Mouse (Mus musculus): ENCODE measurements at regions not wholly inside any gene's neighbourhood (a gene's known extent, or its start where the extent isn't known, plus 50 kb on each side); places are given as distances from the start of the nearest gene placed in this dataset.

DNA sequence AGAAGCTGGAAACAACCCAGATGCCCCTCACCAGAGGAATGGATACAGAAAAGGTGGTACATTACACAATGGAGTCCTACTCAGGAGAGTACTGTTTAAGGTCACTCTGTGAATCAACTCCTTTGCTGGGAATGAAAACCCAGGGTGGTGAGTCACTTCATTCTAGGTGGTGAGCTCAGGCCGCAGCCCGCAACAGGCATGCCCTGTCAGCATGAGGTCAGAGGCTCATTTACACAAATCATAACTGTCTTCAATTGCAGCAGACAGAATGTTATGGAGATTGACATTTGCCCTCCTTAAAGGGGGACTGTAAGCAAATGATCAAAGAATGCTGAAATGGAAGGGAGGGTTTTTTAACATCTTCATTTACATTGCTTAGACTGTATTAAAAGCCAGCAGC is 405.1 kb downstream of the Gja1 start:
- in situ Hi-C loops (cut with MseI, MboI) = no loop called here

DNA sequence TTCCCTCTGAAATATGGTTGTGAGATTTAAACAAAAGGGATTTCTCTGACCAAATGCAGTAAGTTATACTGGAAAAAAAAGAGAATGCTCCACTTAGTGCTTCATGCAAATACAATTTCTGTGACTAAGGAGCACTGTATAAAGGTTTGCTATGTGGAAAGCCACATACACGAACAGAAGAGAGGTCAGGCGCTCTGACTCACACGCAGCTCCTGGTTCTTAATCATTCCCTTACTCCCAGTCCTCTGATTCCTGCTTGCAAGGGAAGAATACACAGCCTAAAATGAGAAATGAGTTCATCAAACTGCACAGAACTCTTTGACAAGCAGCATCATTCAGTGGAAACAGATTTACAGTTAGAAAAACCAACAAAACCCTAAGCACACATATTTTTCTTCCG is 406.8 kb downstream of the Gja1 start:
- in situ Hi-C loops (cut with MseI, MboI) = no loop called here

DNA sequence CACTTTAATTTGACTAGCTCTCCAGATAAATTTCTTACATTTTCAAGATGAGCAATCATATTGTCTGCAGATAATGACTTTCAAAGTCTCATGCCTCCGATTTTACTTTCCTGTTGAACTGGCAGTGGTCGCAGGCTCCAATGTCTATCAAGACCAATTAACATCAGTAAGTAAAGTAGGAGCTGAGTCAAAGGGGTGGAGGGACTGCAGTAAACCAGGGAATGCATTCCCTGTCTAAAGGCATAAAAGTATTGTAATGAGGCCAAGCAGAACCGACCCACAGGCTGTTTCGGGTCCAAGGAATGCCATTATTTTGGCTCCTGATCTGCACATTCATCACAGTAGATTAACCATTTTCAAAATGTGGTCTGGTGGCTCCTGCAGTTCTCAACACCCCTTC is 411.0 kb downstream of the Gja1 start:
- in situ Hi-C loops (cut with MseI, MboI) = no loop called here

DNA sequence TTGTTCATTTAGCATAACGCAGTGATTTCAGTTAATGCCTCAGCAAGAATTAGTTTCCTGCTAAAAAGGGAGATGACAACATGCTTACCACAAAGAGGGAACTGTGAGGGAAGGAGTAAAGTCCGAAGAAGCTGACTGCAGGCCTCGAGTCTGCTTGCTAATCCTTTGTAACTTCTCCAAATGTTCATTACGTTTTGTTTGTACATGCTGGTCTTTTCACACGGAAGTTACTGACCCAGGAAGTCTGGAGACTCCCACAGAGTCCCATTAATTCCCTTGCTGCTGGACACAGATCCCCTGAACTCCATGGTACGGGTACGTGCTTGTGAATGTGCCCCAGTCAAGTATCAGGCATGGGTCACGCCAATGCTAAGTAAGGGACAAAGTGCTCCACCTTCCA is 415.9 kb downstream of the Gja1 start:
- in situ Hi-C loops (cut with MseI, MboI) = no loop called here

- in situ Hi-C loops (cut with MseI, MboI) = no loop called here
These were observed 418.3 kb downstream of the Gja1 start for GRCm38 (mm10) chr10:56795396-56795795.

DNA sequence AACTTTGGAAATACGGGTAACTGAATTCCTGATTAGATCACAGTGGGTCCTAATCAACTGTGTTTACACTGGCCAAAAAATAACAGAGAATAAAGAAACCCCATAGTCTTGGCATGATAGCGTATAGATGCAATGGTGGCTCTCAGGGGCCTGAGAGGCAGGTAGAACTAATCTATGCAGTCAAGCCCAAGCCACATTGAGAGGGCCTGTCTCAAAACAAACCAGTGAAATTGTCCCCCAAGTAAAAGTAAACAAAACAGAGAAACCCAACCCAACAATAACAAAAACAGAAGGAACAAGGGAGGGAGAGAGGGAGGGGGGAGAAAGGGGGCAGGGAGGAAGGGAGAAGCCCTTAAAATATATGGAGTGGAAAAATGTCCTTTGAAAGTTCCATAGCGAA is 422.2 kb downstream of the Gja1 start:
- in situ Hi-C loops (cut with MseI, MboI) = no loop called here

- in situ Hi-C loops (cut with MseI, MboI) = no loop called here
These were observed 422.6 kb downstream of the Gja1 start for GRCm38 (mm10) chr10:56799745-56800144.

- in situ Hi-C loops (cut with MseI, MboI) = no loop called here
These were observed 431.9 kb downstream of the Gja1 start for GRCm38 (mm10) chr10:56809006-56809405.

DNA sequence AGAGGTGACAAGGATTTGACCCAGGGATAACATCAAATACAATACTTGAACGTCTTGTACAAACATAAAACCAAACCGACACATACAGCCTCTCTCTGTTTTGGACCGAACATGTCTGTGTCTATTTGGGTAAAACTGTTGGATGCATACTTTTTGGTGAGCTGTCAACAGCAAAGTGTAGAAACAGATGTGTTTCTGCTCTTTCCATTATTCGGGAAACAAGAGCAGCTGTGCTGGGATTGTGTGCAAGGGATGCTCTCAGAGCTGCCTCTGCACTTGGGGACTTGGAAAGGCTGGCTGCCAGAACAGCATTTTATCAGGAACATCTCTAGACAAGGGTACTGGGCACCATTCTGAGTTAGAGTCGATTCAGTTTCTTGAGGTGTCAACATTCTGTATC is 445.0 kb downstream of the Gja1 start:
- in situ Hi-C loops (cut with MseI, MboI) = no loop called here

- in situ Hi-C loops (cut with MseI, MboI) = loop anchor here in 1 of 2 experiments (25.0 kb wide), 1 partner anchor 469 kb away; no protein-coding TSS in a partner anchor
These were observed 454.2 kb downstream of the Gja1 start for GRCm38 (mm10) chr10:56831331-56831730.

GRCm38 (mm10) chr10:56831966-56832365 is 454.8 kb downstream of the Gja1 start:
- in situ Hi-C loops (cut with MseI, MboI) = loop anchor here in 1 of 2 experiments (25.0 kb wide), 1 partner anchor 470 kb away; no protein-coding TSS in a partner anchor

GRCm38 (mm10) chr10:56836130-56836529 is 459.0 kb downstream of the Gja1 start:
- in situ Hi-C loops (cut with MseI, MboI) = loop anchor here in 1 of 2 experiments (25.0 kb wide), 1 partner anchor 474 kb away; no protein-coding TSS in a partner anchor

DNA sequence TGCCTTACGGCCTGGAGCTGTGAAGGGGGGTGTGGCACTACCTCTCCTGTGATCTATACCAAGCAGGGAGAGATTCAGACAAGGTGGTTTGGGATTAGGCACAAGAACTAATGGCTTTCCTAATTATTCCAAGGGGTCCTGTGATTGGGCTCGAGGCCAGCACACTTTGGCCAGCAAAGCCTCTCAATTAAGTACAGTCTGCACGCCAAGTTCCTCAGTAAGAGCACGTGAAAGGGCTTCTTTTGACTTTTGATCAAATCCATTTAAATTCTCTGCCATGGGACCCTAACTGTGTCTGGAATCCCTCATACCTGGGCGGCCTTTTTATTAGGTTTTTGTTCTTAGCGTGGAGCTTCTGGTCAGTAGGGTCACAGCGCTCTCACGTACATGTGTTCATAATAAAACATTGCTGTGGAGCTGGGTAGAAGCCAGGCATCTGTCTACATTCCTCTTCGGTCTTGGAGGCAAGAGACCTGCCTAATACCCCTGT is 461.9 kb downstream of the Gja1 start:
- in situ Hi-C loops (cut with MseI, MboI) = loop anchor here in 1 of 2 experiments (25.0 kb wide), 1 partner anchor 477 kb away; no protein-coding TSS in a partner anchor

DNA sequence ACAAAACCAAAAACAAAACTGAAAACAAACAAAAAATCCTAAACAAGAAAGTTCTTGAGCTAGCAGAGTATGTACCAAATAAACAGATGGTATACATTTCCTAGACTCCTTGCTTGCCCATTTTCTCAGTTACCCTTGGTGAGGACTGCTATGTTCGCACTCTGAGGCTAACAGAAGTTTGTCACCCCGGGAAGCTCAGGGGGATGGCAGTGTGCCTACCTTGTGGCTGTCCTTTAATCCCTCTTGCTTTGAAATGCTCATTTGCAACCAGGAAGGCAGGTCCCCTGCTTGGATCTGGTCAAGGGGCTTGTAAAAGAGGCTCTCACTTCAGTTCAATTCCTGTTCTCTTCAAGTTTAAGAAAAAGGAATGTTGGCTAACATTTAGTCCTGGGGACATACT is 462.4 kb downstream of the Gja1 start:
- in situ Hi-C loops (cut with MseI, MboI) = loop anchor here in 1 of 2 experiments (25.0 kb wide), 1 partner anchor 477 kb away; no protein-coding TSS in a partner anchor

GRCm38 (mm10) chr10:56840732-56841131 is 463.6 kb downstream of the Gja1 start:
- in situ Hi-C loops (cut with MseI, MboI) = loop anchor here in 1 of 2 experiments (25.0 kb wide), 1 partner anchor 478 kb away; no protein-coding TSS in a partner anchor

DNA sequence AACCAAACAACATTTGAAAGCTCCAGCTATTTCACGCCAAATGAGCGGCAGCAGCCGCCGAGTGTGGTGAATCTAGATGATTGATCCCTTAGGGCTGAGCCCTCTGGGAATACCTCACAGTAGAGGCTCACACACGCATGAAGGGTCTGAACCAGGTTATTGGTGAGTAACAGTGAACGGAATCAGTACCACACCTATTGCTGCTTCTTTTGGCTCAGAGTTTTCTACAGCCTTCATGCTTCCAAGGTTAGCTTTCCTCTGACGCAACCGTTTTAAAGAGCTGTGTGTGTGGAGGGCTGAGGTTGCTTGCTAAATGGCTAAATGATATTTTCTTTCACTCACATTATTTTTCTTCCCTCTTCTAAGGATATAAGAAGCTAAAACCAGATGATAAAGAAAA is 464.4 kb downstream of the Gja1 start:
- in situ Hi-C loops (cut with MseI, MboI) = loop anchor here in 1 of 2 experiments (25.0 kb wide), 1 partner anchor 479 kb away; no protein-coding TSS in a partner anchor

DNA sequence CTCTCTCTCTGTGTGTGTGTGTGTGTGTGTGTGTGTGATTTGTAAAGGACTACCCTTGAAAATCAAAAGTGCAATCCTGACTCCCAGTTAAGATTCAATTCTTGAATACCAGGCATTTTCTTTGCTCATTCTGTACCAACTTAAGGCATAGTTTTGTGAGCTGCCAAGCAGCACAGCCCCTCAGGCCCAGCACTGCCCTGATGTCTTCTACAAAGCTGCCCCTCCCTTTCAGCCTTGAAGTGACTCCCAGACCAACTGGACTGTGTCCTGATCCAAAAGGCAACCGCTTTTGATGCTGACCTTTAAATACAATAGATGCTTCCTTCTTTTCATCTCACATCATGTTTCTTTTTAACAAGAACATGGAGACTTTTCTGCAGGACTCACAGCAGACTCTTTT is 464.8 kb downstream of the Gja1 start:
- in situ Hi-C loops (cut with MseI, MboI) = loop anchor here in 1 of 2 experiments (25.0 kb wide), 1 partner anchor 480 kb away; no protein-coding TSS in a partner anchor

GRCm38 (mm10) chr10:56852484-56852883 is 475.4 kb downstream of the Gja1 start:
- in situ Hi-C loops (cut with MseI, MboI) = no loop called here

- in situ Hi-C loops (cut with MseI, MboI) = no loop called here
These were observed 479.1 kb downstream of the Gja1 start for GRCm38 (mm10) chr10:56856186-56856585.

GRCm38 (mm10) chr10:56879744-56880143 is 502.6 kb downstream of the Gja1 start:
- in situ Hi-C loops (cut with MseI, MboI) = no loop called here

DNA sequence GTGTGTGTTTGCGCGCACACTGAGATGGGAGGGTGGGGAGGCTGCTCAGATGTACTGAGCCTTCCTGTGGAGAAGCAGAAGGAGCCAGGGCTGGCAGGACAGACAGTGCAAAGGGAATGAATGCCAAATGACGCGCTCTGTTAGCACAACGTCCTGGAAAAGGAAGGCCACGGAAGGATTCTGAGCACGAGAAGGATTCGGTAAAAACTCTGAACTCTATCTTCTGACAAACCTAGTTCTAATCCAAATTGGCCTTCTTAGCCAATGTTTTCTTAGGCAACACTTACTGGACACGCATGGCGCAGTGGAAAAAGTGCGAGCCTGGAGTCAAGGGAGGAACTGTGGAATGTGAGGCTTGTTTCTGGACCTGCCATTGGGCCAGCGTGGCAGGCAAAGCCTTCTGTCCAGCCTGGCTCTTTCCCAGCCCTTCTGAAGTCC is 503.0 kb downstream of the Gja1 start:
- in situ Hi-C loops (cut with MseI, MboI) = no loop called here

GRCm38 (mm10) chr10:56884456-56885410 is 507.6 kb downstream of the Gja1 start:
- in situ Hi-C loops (cut with MseI, MboI) = no loop called here
